Mouse (Mus musculus) cerebellum, adult 11 months (tissue): ENCODE results near the gene Dcaf7.
"Not testable (repeated sequence)": the region's sequence is repeated elsewhere in the genome, so short reads cannot be mapped to it uniquely, and the experiment has no call there.

Experiments used
- DNase-seq: peaks from one replicate; pipeline ENCODE4 v3.0.0; 2022

The Dcaf7 gene

GRCm38 (mm10) chr11:106036548-106037417, at the start of gene Dcaf7:
TSS of gene Dcaf7 (plus strand) at chr11:106036872.
- DNase-seq = peak; percentile 98

GRCm38 (mm10) chr11:105987446-105987845, 49.2 kb upstream of the Dcaf7 start:
- DNase-seq = no peak

- DNase-seq = no peak
Measured at GRCm38 (mm10) chr11:105989446-105989845, 47.2 kb upstream of the Dcaf7 start.

- DNase-seq = no peak
Measured at GRCm38 (mm10) chr11:105990231-105990630, 46.4 kb upstream of the Dcaf7 start.

- no peak for DNase-seq
Measured at GRCm38 (mm10) chr11:105994375-105994774, 42.3 kb upstream of the Dcaf7 start, which contains the start of gene Ace3. TSS of gene Ace3 (plus strand) at chr11:105994675.

GRCm38 (mm10) chr11:106000062-106000461, 36.6 kb upstream of the Dcaf7 start:
- DNase-seq = no peak

GRCm38 (mm10) chr11:106001718-106002117, 35.0 kb upstream of the Dcaf7 start:
- DNase-seq = no peak

GRCm38 (mm10) chr11:106004576-106004975, 32.1 kb upstream of the Dcaf7 start:
- DNase-seq = no peak

- no peak for DNase-seq
Measured at GRCm38 (mm10) chr11:106005970-106006369, 30.7 kb upstream of the Dcaf7 start.

- no peak for DNase-seq
Measured at GRCm38 (mm10) chr11:106007821-106008220, 28.9 kb upstream of the Dcaf7 start, which contains the start of gene Kcnh6. TSS of gene Kcnh6 (plus strand) at chr11:106008124.

GRCm38 (mm10) chr11:106012711-106013110, 24.0 kb upstream of the Dcaf7 start:
- no peak for DNase-seq

- DNase-seq = no peak
Measured at GRCm38 (mm10) chr11:106013556-106014225, 23.0 kb upstream of the Dcaf7 start.

- no peak for DNase-seq
Measured at GRCm38 (mm10) chr11:106016440-106016839, 20.2 kb upstream of the Dcaf7 start.

GRCm38 (mm10) chr11:106020051-106020763, 16.5 kb upstream of the Dcaf7 start:
- no peak for DNase-seq

GRCm38 (mm10) chr11:106025774-106026173, 10.9 kb upstream of the Dcaf7 start:
- DNase-seq = no peak

GRCm38 (mm10) chr11:106026465-106027151, 10.1 kb upstream of the Dcaf7 start:
- peak; percentile 63 for DNase-seq

- no peak for DNase-seq
Measured at GRCm38 (mm10) chr11:106027607-106028006, 9.1 kb upstream of the Dcaf7 start.

- DNase-seq = not testable (repeated sequence)
Measured at GRCm38 (mm10) chr11:106032074-106032473, 4.6 kb upstream of the Dcaf7 start.

- DNase-seq = no peak
Measured at GRCm38 (mm10) chr11:106033491-106033919, 3.2 kb upstream of the Dcaf7 start.

- DNase-seq = no peak
Measured at GRCm38 (mm10) chr11:106034986-106035385, 1.7 kb upstream of the Dcaf7 start.

GRCm38 (mm10) chr11:106037418-106037751, 713 bp downstream of the Dcaf7 start:
- DNase-seq = peak; percentile 47

GRCm38 (mm10) chr11:106044349-106044748, 7.7 kb downstream of the Dcaf7 start:
- no peak for DNase-seq

GRCm38 (mm10) chr11:106045256-106045655, 8.6 kb downstream of the Dcaf7 start:
- no peak for DNase-seq
